Mouse (Mus musculus) heart, embryonic 13.5 days (tissue): ENCODE measurements around the gene Wtap. TPM values are rescaled to one million over a fixed set of nuclear protein-coding genes. Genes with fewer than 3 reads are reported as not detected.
"Not testable (repeated sequence)": the region's sequence is repeated elsewhere in the genome, so short reads cannot be mapped to it uniquely, and the experiment has no call there.

Source experiments
- ATAC-seq: fragments of 200-750 bp; cut with Nextera tagmentation; 2 replicates; pipeline ENCODE4 v1.8.0; 2017; ENCODE audit warnings: moderate TSS enrichment; ENCODE audit not compliant: insufficient number of reproducible peaks, low FRiP score, low TSS enrichment; ENCODE audit errors: extremely low read depth
- H3K27ac ChIP-seq: fragments of 300-500 bp; sonication (generic); replicated peaks from 2 replicates; pipeline ENCODE4 v1.5.1; 2015; ENCODE audit warnings: moderate library complexity, mild to moderate bottlenecking, inconsistent platforms
- H3K27me3 ChIP-seq: fragments of 300-500 bp; sonication (generic); replicated peaks from 2 replicates; pipeline ENCODE4 v1.6.1; 2015; ENCODE audit warnings: mild to moderate bottlenecking, inconsistent platforms
- H3K36me3 ChIP-seq: fragments of 300-500 bp; sonication (generic); 2 replicates; pipeline ENCODE4 v1.6.1; 2015; ENCODE audit warnings: mild to moderate bottlenecking, inconsistent platforms
- H3K4me1 ChIP-seq: fragments of 300-500 bp; sonication (generic); 2 replicates; pipeline ENCODE4 v1.6.1; 2015; ENCODE audit warnings: inconsistent platforms
- H3K4me2 ChIP-seq: fragments of 300-500 bp; sonication (generic); 2 replicates; pipeline ENCODE4 v1.6.1; 2015; ENCODE audit warnings: inconsistent platforms, mild to moderate bottlenecking, moderate library complexity
- H3K4me3 ChIP-seq: fragments of 300-500 bp; sonication (generic); 2 replicates; pipeline ENCODE4 v1.5.1; 2015; ENCODE audit warnings: moderate library complexity, mild to moderate bottlenecking, inconsistent platforms
- H3K9ac ChIP-seq: fragments of 300-500 bp; sonication (generic); 2 replicates; pipeline ENCODE4 v1.6.1; 2015; ENCODE audit warnings: inconsistent platforms, mild to moderate bottlenecking, moderate library complexity
- H3K9me3 ChIP-seq: fragments of 300-500 bp; sonication (generic); 2 replicates; pipeline ENCODE4 v1.6.1; 2016; ENCODE audit warnings: inconsistent platforms
- WGBS: fragments of 180-500 bp; shearing (Covaris S2); methylation state at CpG from one replicate; pipeline ENCODE4 v1.1.7; 2015; ENCODE audit warnings: mixed read lengths; 5-methylcytosine and 5-hydroxymethylcytosine counted together
- polyA plus RNA-seq: library from polyadenylated mRNA; unstranded; fragments of >200 nt; fragmentation: Nextera tagmentation; extraction: Ambion mirVana; gene quantifications from 2 replicates; pipeline ENCODE4 v1.2.1, GENCODE M21; 2015

Wtap gene
- polyA plus RNA-seq, 1 experiment from 2014 or later = 80.5 TPM

GRCm38 (mm10) chr17:12960331-12960873, 33.6 kb downstream of the Wtap start, which contains the start of gene Acat2:
Gene Acat2 (minus strand): TSS chr17:12960747.
- H3K36me3 ChIP-seq = peaks cover 20% of the 10 kb centered on the region
- peak; percentile 97 for ATAC-seq
- peak within 1 kb of the TSS; percentile 81 for H3K9ac ChIP-seq
- peak within 1 kb of the TSS; percentile 80 for H3K4me2 ChIP-seq
- WGBS = 0% methylated on average over 42 of the region's 42 CpGs
- peaks cover 6% of the 10 kb centered on the region for H3K4me1 ChIP-seq
- H3K4me3 ChIP-seq = peak within 1 kb of the TSS; percentile 70
- peak within 1 kb of the TSS; percentile 79 for H3K27ac ChIP-seq
- H3K9me3 ChIP-seq = no peaks in the 10 kb centered on the region
- H3K27me3 ChIP-seq = no peaks in the 10 kb centered on the region

- H3K9ac ChIP-seq, H3K4me1 ChIP-seq, ATAC-seq, H3K27ac ChIP-seq, H3K9me3 ChIP-seq, H3K27me3 ChIP-seq, H3K4me3 ChIP-seq: not testable (repeated sequence)
- peaks cover 14% of the 10 kb centered on the region for H3K36me3 ChIP-seq
- WGBS = 22% methylated on average over 1 of the region's 2 CpGs
- peak overlapping the region; percentile 35 for H3K4me2 ChIP-seq
Measured at GRCm38 (mm10) chr17:12959377-12959776, 34.6 kb downstream of the Wtap start.

- Histone ChIP-seq H3K4me1 (peaks cover 6% of the 10 kb centered on the region), H3K9me3 (no peaks in the 10 kb centered on the region), H3K4me2 (no peak overlapping the region), H3K4me3 (no peak overlapping the region), H3K27me3 (no peaks in the 10 kb centered on the region), H3K9ac (no peak overlapping the region), H3K36me3 (peaks cover 33% of the 10 kb centered on the region), H3K27ac (no peak overlapping the region)
- no peak for ATAC-seq
- 83% methylated on average over 8 of the region's 8 CpGs for WGBS
Measured at GRCm38 (mm10) chr17:12956664-12957063, 37.3 kb downstream of the Wtap start.

- H3K9ac ChIP-seq = no peak overlapping the region
- no peaks in the 10 kb centered on the region for H3K9me3 ChIP-seq
- no peak for ATAC-seq
- no peak overlapping the region for H3K4me2 ChIP-seq
- no peaks in the 10 kb centered on the region for H3K4me1 ChIP-seq
- peaks cover 72% of the 10 kb centered on the region for H3K36me3 ChIP-seq
- no peak overlapping the region for H3K4me3 ChIP-seq
- H3K27me3 ChIP-seq = no peaks in the 10 kb centered on the region
- no peak overlapping the region for H3K27ac ChIP-seq
- WGBS = 93% methylated on average over 5 of the region's 5 CpGs
Measured at GRCm38 (mm10) chr17:12949669-12950068, 44.3 kb downstream of the Wtap start.

GRCm38 (mm10) chr17:12942459-12943162, 51.4 kb downstream of the Wtap start:
- no peak for ATAC-seq
- H3K27ac ChIP-seq = no peak overlapping the region
- H3K27me3 ChIP-seq = no peaks in the 10 kb centered on the region
- no peak overlapping the region for H3K4me2 ChIP-seq
- no peak overlapping the region for H3K9ac ChIP-seq
- peaks cover 41% of the 10 kb centered on the region for H3K36me3 ChIP-seq
- H3K4me1 ChIP-seq = peaks cover 9% of the 10 kb centered on the region; the same call in 1 of the 2 replicates
- no peaks in the 10 kb centered on the region for H3K9me3 ChIP-seq
- WGBS = 91% methylated on average over 6 of the region's 6 CpGs
- no peak overlapping the region for H3K4me3 ChIP-seq

GRCm38 (mm10) chr17:12941543-12942260, 52.3 kb downstream of the Wtap start:
- Histone ChIP-seq H3K27me3 (no peaks in the 10 kb centered on the region), H3K36me3 (peaks cover 36% of the 10 kb centered on the region), H3K9me3 (no peaks in the 10 kb centered on the region), H3K4me2 (no peak overlapping the region), H3K9ac (no peak overlapping the region), H3K4me1 (peaks cover 9% of the 10 kb centered on the region; the same call in 1 of the 2 replicates), H3K4me3 (no peak overlapping the region), H3K27ac (no peak overlapping the region)
- ATAC-seq = no peak
- WGBS = 77% methylated on average over 8 of the region's 8 CpGs

- ATAC-seq = no peak; the same call in 1 of the 2 replicates
- Histone ChIP-seq H3K27ac (no peak within 1 kb of the TSS), H3K4me1 (peaks cover 9% of the 10 kb centered on the region; the same call in 1 of the 2 replicates), H3K4me3 (peak within 1 kb of the TSS; percentile 42), H3K27me3 (no peaks in the 10 kb centered on the region), H3K9me3 (no peaks in the 10 kb centered on the region), H3K4me2 (peak within 1 kb of the TSS; percentile 68), H3K36me3 (peaks cover 25% of the 10 kb centered on the region), H3K9ac (peak within 1 kb of the TSS; percentile 44)
- 13% methylated on average over 27 of the region's 27 CpGs for WGBS
Measured at GRCm38 (mm10) chr17:12940151-12940805, 53.7 kb downstream of the Wtap start, which contains the start of gene Acat3. Gene Acat3 (minus strand): TSS chr17:12940600.

GRCm38 (mm10) chr17:12939377-12940148, 54.4 kb downstream of the Wtap start:
- H3K4me1 ChIP-seq, H3K27me3 ChIP-seq, ATAC-seq, H3K27ac ChIP-seq, H3K9me3 ChIP-seq: not testable (repeated sequence)
- peak overlapping the region; percentile 42 for H3K4me3 ChIP-seq
- WGBS = 22% methylated on average over 3 of the region's 12 CpGs
- H3K9ac ChIP-seq = peak overlapping the region; percentile 44; the same call in 1 of the 2 replicates
- H3K36me3 ChIP-seq = peaks cover 18% of the 10 kb centered on the region
- H3K4me2 ChIP-seq = peak overlapping the region; percentile 68

- no peak overlapping the region for H3K4me3 ChIP-seq
- H3K9me3 ChIP-seq = no peaks in the 10 kb centered on the region
- H3K9ac ChIP-seq = no peak overlapping the region
- H3K27me3 ChIP-seq = no peaks in the 10 kb centered on the region
- H3K4me1 ChIP-seq = peaks cover 9% of the 10 kb centered on the region; the same call in 1 of the 2 replicates
- peaks cover 8% of the 10 kb centered on the region; the same call in 1 of the 2 replicates for H3K36me3 ChIP-seq
- WGBS = 60% methylated on average over 2 of the region's 2 CpGs
- no peak for ATAC-seq
- H3K4me2 ChIP-seq = no peak overlapping the region
- no peak overlapping the region for H3K27ac ChIP-seq
Measured at GRCm38 (mm10) chr17:12938077-12938476, 55.9 kb downstream of the Wtap start.

GRCm38 (mm10) chr17:12937412-12937970, 56.5 kb downstream of the Wtap start:
- no peaks in the 10 kb centered on the region for H3K27me3 ChIP-seq
- WGBS = 71% methylated on average over 2 of the region's 2 CpGs
- H3K9ac ChIP-seq = no peak overlapping the region
- no peak overlapping the region for H3K27ac ChIP-seq
- H3K4me2 ChIP-seq = no peak overlapping the region
- H3K4me3 ChIP-seq = no peak overlapping the region
- no peak for ATAC-seq
- peaks cover 2% of the 10 kb centered on the region; the same call in 1 of the 2 replicates for H3K36me3 ChIP-seq
- H3K9me3 ChIP-seq = no peaks in the 10 kb centered on the region
- H3K4me1 ChIP-seq = peaks cover 9% of the 10 kb centered on the region; the same call in 1 of the 2 replicates
